In genomic region chr1:82815941-82816716, GRCm38 (mm10) we compare ENCODE assay signal across 11 mouse cellular contexts. TPM values are rescaled to one million over a fixed set of nuclear protein-coding genes. Genes with fewer than 3 reads are reported as not detected.
A peak's percentile ranks its signal among the peaks of the same experiment; 100 is the strongest.
DNase-seq lines count a peak whose midpoint lies in the region; ATAC-seq and TF ChIP-seq lines count a peak whose summit lies in the region.
"Had no signal": no experiment of that assay in that cellular context is flagged by ENCODE, and none has a peak within 500 bp of the region (broad histone marks: within the 10 kb centered on the region; RNA-seq: fewer than 3 reads in every experiment).

No protein-coding gene starts in this region.

- DNase-seq in midbrain, embryonic 11.5 days (ENCODE audit: low spot score, missing footprints): no peak
- no peak for DNase-seq in midbrain, postnatal 0 days (ENCODE audit: low spot score)
- peak; percentile 93 for DNase-seq in liver, embryonic 13.5 days
- no peak for DNase-seq in cerebellum, postnatal 25 days
- no peak for DNase-seq in cerebellum, postnatal 14 days
- no peak for DNase-seq in gastrocnemius, postnatal 36 days
- DNase-seq: right cerebral cortex, postnatal 4 days had no signal

- H3K4me1 ChIP-seq in midbrain, embryonic 11.5 days (ENCODE audit: control insufficient read depth, insufficient read depth, low read length): no peaks in the 10 kb centered on the region
- H3K4me1 ChIP-seq in midbrain, postnatal 0 days (ENCODE audit: insufficient read depth, low read length): no peaks in the 10 kb centered on the region
- peaks cover 8% of the 10 kb centered on the region; the same call in 1 of the 2 replicates for H3K4me1 ChIP-seq in hindbrain, embryonic 13.5 days (replicated peaks)
- H3K4me1 ChIP-seq in liver, embryonic 13.5 days (replicated peaks): peaks cover 87% of the 10 kb centered on the region
- H3K4me1 ChIP-seq in stomach, embryonic 14.5 days (ENCODE audit: control insufficient read depth, insufficient read depth, low read length): peaks cover 4% of the 10 kb centered on the region; the same call in 1 of the 2 replicates

- intact Hi-C loops in gastrocnemius, postnatal 36 days (cut with DNase I): no loop called here

- 85% methylated on average over 17 of the region's 17 CpGs for WGBS in midbrain, embryonic 11.5 days
- WGBS in midbrain, postnatal 0 days: 69% methylated on average over 17 of the region's 17 CpGs
- 66% methylated on average over 17 of the region's 17 CpGs for WGBS in hindbrain, embryonic 13.5 days
- WGBS in liver, embryonic 13.5 days (ENCODE audit: insufficient replicate concordance): 13% methylated on average over 17 of the region's 17 CpGs
- WGBS in stomach, embryonic 14.5 days: 51% methylated on average over 17 of the region's 17 CpGs

- no peaks in the 10 kb centered on the region for H3K36me3 ChIP-seq in midbrain, embryonic 11.5 days (ENCODE audit: control insufficient read depth, insufficient read depth, low read length)
- H3K36me3 ChIP-seq in midbrain, postnatal 0 days (ENCODE audit: insufficient read depth, low read length): no peaks in the 10 kb centered on the region
- no peaks in the 10 kb centered on the region for H3K36me3 ChIP-seq in hindbrain, embryonic 13.5 days
- H3K36me3 ChIP-seq in liver, embryonic 13.5 days: no peaks in the 10 kb centered on the region
- no peaks in the 10 kb centered on the region for H3K36me3 ChIP-seq in stomach, embryonic 14.5 days (ENCODE audit: control insufficient read depth, insufficient read depth, low read length)
- H3K36me3 ChIP-seq: embryonic facial prominence, embryonic 10.5 days had no signal

- H3K4me3 ChIP-seq in midbrain, embryonic 11.5 days (ENCODE audit: low read depth, low read length): no peak overlapping the region
- no peak overlapping the region for H3K4me3 ChIP-seq in midbrain, postnatal 0 days (ENCODE audit: low read depth, low read length)
- H3K4me3 ChIP-seq in hindbrain, embryonic 13.5 days: no peak overlapping the region
- peak overlapping the region; percentile 25 for H3K4me3 ChIP-seq in liver, embryonic 13.5 days (replicated peaks)
- no peak overlapping the region for H3K4me3 ChIP-seq in stomach, embryonic 14.5 days (ENCODE audit: low read depth, low read length)
- H3K4me3 ChIP-seq: embryonic facial prominence, embryonic 10.5 days had no signal

- no peaks in the 10 kb centered on the region for H3K9me3 ChIP-seq in midbrain, embryonic 11.5 days (ENCODE audit: control insufficient read depth, low read length)
- H3K9me3 ChIP-seq in midbrain, postnatal 0 days (ENCODE audit: low read length): no peaks in the 10 kb centered on the region
- no peaks in the 10 kb centered on the region for H3K9me3 ChIP-seq in hindbrain, embryonic 13.5 days
- no peaks in the 10 kb centered on the region for H3K9me3 ChIP-seq in liver, embryonic 13.5 days (replicated peaks)
- no peaks in the 10 kb centered on the region for H3K9me3 ChIP-seq in stomach, embryonic 14.5 days (ENCODE audit: control insufficient read depth, low read depth, low read length)
- H3K9me3 ChIP-seq: embryonic facial prominence, embryonic 10.5 days had no signal

- H3K4me2 ChIP-seq in midbrain, embryonic 11.5 days: no peak overlapping the region
- no peak overlapping the region for H3K4me2 ChIP-seq in midbrain, postnatal 0 days (ENCODE audit: low read depth, low read length, poor library complexity, severe bottlenecking)
- peak overlapping the region; percentile 26; the same call in 1 of the 2 replicates for H3K4me2 ChIP-seq in hindbrain, embryonic 13.5 days
- peak overlapping the region; percentile 58 for H3K4me2 ChIP-seq in liver, embryonic 13.5 days
- H3K4me2 ChIP-seq in stomach, embryonic 14.5 days (replicated peaks; ENCODE audit: low read depth, low read length): peak overlapping the region; percentile 14; the same call in 1 of the 2 replicates

- ATAC-seq in midbrain, embryonic 11.5 days (ENCODE audit: low FRiP score): peak; percentile 60; the same call in 1 of the 2 replicates
- ATAC-seq in midbrain, postnatal 0 days (ENCODE audit: low FRiP score): no peak
- ATAC-seq in hindbrain, embryonic 13.5 days (ENCODE audit: low FRiP score): no peak
- peak; percentile 94 for ATAC-seq in liver, embryonic 13.5 days (ENCODE audit: low read depth)
- peak; percentile 91 for ATAC-seq in stomach, embryonic 14.5 days (ENCODE audit: insufficient number of reproducible peaks, insufficient read depth, low FRiP score, low read depth)

- H3K27me3 ChIP-seq in midbrain, embryonic 11.5 days (ENCODE audit: control insufficient read depth, insufficient read depth, low read length): no peaks in the 10 kb centered on the region
- no peaks in the 10 kb centered on the region for H3K27me3 ChIP-seq in midbrain, postnatal 0 days (ENCODE audit: insufficient read depth, low read length)
- H3K27me3 ChIP-seq in hindbrain, embryonic 13.5 days: no peaks in the 10 kb centered on the region
- no peaks in the 10 kb centered on the region for H3K27me3 ChIP-seq in liver, embryonic 13.5 days
- H3K27me3 ChIP-seq in stomach, embryonic 14.5 days (ENCODE audit: control insufficient read depth, insufficient read depth, low read length): no peaks in the 10 kb centered on the region

- TF ChIP-seq CTCF in midbrain, postnatal 0 days (IDR thresholded peaks at IDR 0.05): no peak

- no peak overlapping the region for H3K9ac ChIP-seq in midbrain, embryonic 11.5 days (ENCODE audit: low read length)
- no peak overlapping the region; the same call in 1 of the 2 replicates for H3K9ac ChIP-seq in midbrain, postnatal 0 days (replicated peaks; ENCODE audit: low read length, poor library complexity, severe bottlenecking)
- H3K9ac ChIP-seq in hindbrain, embryonic 13.5 days: no peak overlapping the region
- H3K9ac ChIP-seq in liver, embryonic 13.5 days: peak overlapping the region; percentile 71
- no peak overlapping the region for H3K9ac ChIP-seq in stomach, embryonic 14.5 days (replicated peaks; ENCODE audit: low read depth, low read length)

- no peak overlapping the region for H3K27ac ChIP-seq in midbrain, embryonic 11.5 days (ENCODE audit: low read depth, low read length)
- H3K27ac ChIP-seq in midbrain, postnatal 0 days (ENCODE audit: low read depth, low read length): no peak overlapping the region
- no peak overlapping the region for H3K27ac ChIP-seq in hindbrain, embryonic 13.5 days
- peak overlapping the region; percentile 96 for H3K27ac ChIP-seq in liver, embryonic 13.5 days
- H3K27ac ChIP-seq in stomach, embryonic 14.5 days (ENCODE audit: low read length): no peak overlapping the region; the same call in 1 of the 2 replicates
- H3K27ac ChIP-seq: embryonic facial prominence, embryonic 10.5 days had no signal

RNA-seq across cellular contexts. Expression of gene Agfg1, which starts 23.2 kb away (rescaled TPM):
- 48.7 and 49.3 TPM in 2 replicates for polyA plus RNA-seq in midbrain, embryonic 11.5 days (2014; fragmentation: Nextera tagmentation; extraction: Ambion mirVana)
- total RNA-seq in midbrain, postnatal 0 days (2014; rRNA removed): 101 and 107 TPM in 2 replicates
- polyA plus RNA-seq in midbrain, postnatal 0 days (2015; fragmentation: Nextera tagmentation; extraction: Ambion mirVana): 17.0 and 20.2 TPM in 2 replicates
- polyA plus RNA-seq in hindbrain, embryonic 13.5 days (2015; fragmentation: Nextera tagmentation; extraction: Ambion mirVana): 28.7 and 32.6 TPM in 2 replicates
- polyA plus RNA-seq in liver, embryonic 13.5 days (2015; fragmentation: Nextera tagmentation; extraction: Ambion mirVana): 47.2 and 53.9 TPM in 2 replicates
- polyA plus RNA-seq in stomach, embryonic 14.5 days (2014; fragmentation: Nextera tagmentation; extraction: Ambion mirVana): 37.2 and 41.0 TPM in 2 replicates
- total RNA-seq in gastrocnemius, postnatal 36 days (2021): 10 to 100 TPM; 21.2 to 23.5 TPM

RNA-seq across cellular contexts. Expression of gene Gm47791, which starts 45.1 kb away (rescaled TPM):
- polyA plus RNA-seq in midbrain, embryonic 11.5 days (2014; fragmentation: Nextera tagmentation; extraction: Ambion mirVana): not detected in 2 replicates
- total RNA-seq in midbrain, postnatal 0 days (2014; rRNA removed): not detected in 2 replicates
- not detected in 2 replicates for polyA plus RNA-seq in midbrain, postnatal 0 days (2015; fragmentation: Nextera tagmentation; extraction: Ambion mirVana)
- not detected in 2 replicates for polyA plus RNA-seq in hindbrain, embryonic 13.5 days (2015; fragmentation: Nextera tagmentation; extraction: Ambion mirVana)
- not detected in 2 replicates for polyA plus RNA-seq in liver, embryonic 13.5 days (2015; fragmentation: Nextera tagmentation; extraction: Ambion mirVana)
- polyA plus RNA-seq in stomach, embryonic 14.5 days (2014; fragmentation: Nextera tagmentation; extraction: Ambion mirVana): not detected in 2 replicates
- not detected for total RNA-seq in gastrocnemius, postnatal 36 days (2021)
- total RNA-seq: layer of hippocampus, postnatal 25 days had no signal
- polyA plus RNA-seq: embryonic facial prominence, embryonic 10.5 days had no signal

RNA-seq across cellular contexts. Expression of gene Tm4sf20, which starts 47.9 kb away (rescaled TPM):
- polyA plus RNA-seq in midbrain, embryonic 11.5 days (2014; fragmentation: Nextera tagmentation; extraction: Ambion mirVana): 0.08 TPM in 1 of 2 replicates, not detected in the other
- not detected in 2 replicates for total RNA-seq in midbrain, postnatal 0 days (2014; rRNA removed)
- not detected in 2 replicates for polyA plus RNA-seq in midbrain, postnatal 0 days (2015; fragmentation: Nextera tagmentation; extraction: Ambion mirVana)
- polyA plus RNA-seq in hindbrain, embryonic 13.5 days (2015; fragmentation: Nextera tagmentation; extraction: Ambion mirVana): not detected in 2 replicates
- 0.25 TPM in 1 of 2 replicates, not detected in the other for polyA plus RNA-seq in liver, embryonic 13.5 days (2015; fragmentation: Nextera tagmentation; extraction: Ambion mirVana)
- 5.2 and 5.8 TPM in 2 replicates for polyA plus RNA-seq in stomach, embryonic 14.5 days (2014; fragmentation: Nextera tagmentation; extraction: Ambion mirVana)
- total RNA-seq in gastrocnemius, postnatal 36 days (2021): not detected
- total RNA-seq: layer of hippocampus, postnatal 25 days had no signal

Comparison
In these comparisons a context has a peak if more than half of its experiments do, and no peak if none do; other contexts are left out.
1. ATAC-seq: peak in midbrain, embryonic 11.5 days (single experiment), liver, embryonic 13.5 days (single experiment) and stomach, embryonic 14.5 days (single experiment); none in midbrain, postnatal 0 days (single experiment) and hindbrain, embryonic 13.5 days (single experiment).
2. H3K4me2 ChIP-seq: peak in hindbrain, embryonic 13.5 days (single experiment), liver, embryonic 13.5 days (single experiment) and stomach, embryonic 14.5 days (single experiment); none in midbrain, embryonic 11.5 days (single experiment) and midbrain, postnatal 0 days (single experiment).